Mouse (Mus musculus) embryonic facial prominence, embryonic 10.5 days (tissue): ENCODE measurements around the gene R3hdm4. TPM values are rescaled to one million over a fixed set of nuclear protein-coding genes. Genes with fewer than 3 reads are reported as not detected.
"Not testable (repeated sequence)": the region's sequence is repeated elsewhere in the genome, so short reads cannot be mapped to it uniquely, and the experiment has no call there.

Experiments used
- DNase-seq: peaks from one replicate; pipeline ENCODE4 v3.0.0-alpha.2; 2017; ENCODE audit warnings: low spot score
- H3K27ac ChIP-seq: fragments of 300-500 bp; sonication (generic); replicated peaks from 2 replicates; pipeline ENCODE4 v1.5.1; 2016; ENCODE audit warnings: mild to moderate bottlenecking
- H3K27me3 ChIP-seq: fragments of 300-500 bp; sonication (generic); replicated peaks from 2 replicates; pipeline ENCODE4 v1.6.1; 2016; ENCODE audit warnings: low read depth, mild to moderate bottlenecking; ENCODE audit not compliant: poor library complexity, severe bottlenecking
- H3K36me3 ChIP-seq: fragments of 300-500 bp; sonication (generic); replicated peaks from 2 replicates; pipeline ENCODE4 v1.6.1; 2016; ENCODE audit warnings: mild to moderate bottlenecking, moderate library complexity
- H3K4me1 ChIP-seq: fragments of 300-500 bp; sonication (generic); 2 replicates; pipeline ENCODE4 v1.6.1; 2016
- H3K4me3 ChIP-seq: fragments of 300-500 bp; sonication (generic); 2 replicates; pipeline ENCODE4 v1.5.1; 2016; ENCODE audit warnings: mild to moderate bottlenecking, moderate library complexity
- H3K9me3 ChIP-seq: fragments of 300-500 bp; sonication (generic); 2 replicates; pipeline ENCODE4 v1.6.1; 2016; ENCODE audit warnings: mild to moderate bottlenecking
- WGBS: fragments of 180-500 bp; shearing (Covaris S2); methylation state at CpG from one replicate; pipeline ENCODE4 v1.1.7; 2016; 5-methylcytosine and 5-hydroxymethylcytosine counted together
- polyA plus RNA-seq: library from polyadenylated mRNA; unstranded; fragments of >200 nt; fragmentation: Nextera tagmentation; extraction: Ambion mirVana; gene quantifications from 2 replicates; pipeline ENCODE4 v1.2.1, GENCODE M21; 2016

R3hdm4 gene
- polyA plus RNA-seq, 1 experiment from 2014 or later, result 136 TPM

- H3K27ac ChIP-seq, result no peak overlapping the region
- DNase-seq, result no peak
- H3K4me3 ChIP-seq, result peak overlapping the region; percentile 78; the same call in 1 of the 2 replicates
- peaks cover 20% of the 10 kb centered on the region for H3K27me3 ChIP-seq
- H3K36me3 ChIP-seq, result peaks cover 71% of the 10 kb centered on the region
- 92% methylated on average over 9 of the region's 9 CpGs for WGBS
- peaks cover 23% of the 10 kb centered on the region for H3K4me1 ChIP-seq
- no peaks in the 10 kb centered on the region for H3K9me3 ChIP-seq
These were observed 14.3 kb downstream of the R3hdm4 start for GRCm38 (mm10) chr10:79906712-79907111.

GRCm38 (mm10) chr10:79900951-79901410 is 20.0 kb downstream of the R3hdm4 start:
- no peak overlapping the region for H3K27ac ChIP-seq
- H3K4me1 ChIP-seq, result peaks cover 29% of the 10 kb centered on the region
- peak; percentile 40 for DNase-seq
- peaks cover 99% of the 10 kb centered on the region for H3K36me3 ChIP-seq
- peaks cover 54% of the 10 kb centered on the region for H3K27me3 ChIP-seq
- no peak overlapping the region for H3K4me3 ChIP-seq
- no peaks in the 10 kb centered on the region for H3K9me3 ChIP-seq
- 23% methylated on average over 2 of the region's 2 CpGs for WGBS

- 51% methylated on average over 20 of the region's 20 CpGs for WGBS
- H3K4me1 ChIP-seq, result peaks cover 34% of the 10 kb centered on the region
- H3K36me3 ChIP-seq, result peaks cover 86% of the 10 kb centered on the region
- H3K9me3 ChIP-seq, result no peaks in the 10 kb centered on the region
- no peak overlapping the region for H3K27ac ChIP-seq
- H3K4me3 ChIP-seq, result peak overlapping the region; percentile 32; the same call in 1 of the 2 replicates
- peaks cover 52% of the 10 kb centered on the region for H3K27me3 ChIP-seq
- DNase-seq, result peak; percentile 56
These were observed 23.4 kb downstream of the R3hdm4 start for GRCm38 (mm10) chr10:79897316-79898245.

GRCm38 (mm10) chr10:79896814-79897213 is 24.2 kb downstream of the R3hdm4 start:
- H3K27me3 ChIP-seq, result peaks cover 46% of the 10 kb centered on the region
- peaks cover 78% of the 10 kb centered on the region for H3K36me3 ChIP-seq
- H3K9me3 ChIP-seq, result no peaks in the 10 kb centered on the region
- H3K4me3 ChIP-seq, result no peak overlapping the region
- WGBS, result 86% methylated on average over 13 of the region's 13 CpGs
- DNase-seq, result no peak
- no peak overlapping the region for H3K27ac ChIP-seq
- H3K4me1 ChIP-seq, result peaks cover 34% of the 10 kb centered on the region

- Histone ChIP-seq H3K36me3 (peaks cover 73% of the 10 kb centered on the region), H3K4me3 (no peak overlapping the region), H3K4me1 (peaks cover 31% of the 10 kb centered on the region), H3K27ac (no peak overlapping the region), H3K9me3 (no peaks in the 10 kb centered on the region), H3K27me3 (peaks cover 50% of the 10 kb centered on the region)
- WGBS, result 93% methylated on average over 16 of the region's 16 CpGs
- no peak for DNase-seq
These were observed 24.7 kb downstream of the R3hdm4 start for GRCm38 (mm10) chr10:79896306-79896705.

GRCm38 (mm10) chr10:79892451-79893118 is 28.4 kb downstream of the R3hdm4 start:
- not testable (repeated sequence) for H3K27ac ChIP-seq, H3K4me3 ChIP-seq, H3K9me3 ChIP-seq
- WGBS, result 44% methylated on average over 22 of the region's 22 CpGs
- Histone ChIP-seq H3K27me3 (peaks cover 36% of the 10 kb centered on the region), H3K36me3 (peaks cover 36% of the 10 kb centered on the region), H3K4me1 (peaks cover 14% of the 10 kb centered on the region)
- DNase-seq, result peak; percentile 88

DNA sequence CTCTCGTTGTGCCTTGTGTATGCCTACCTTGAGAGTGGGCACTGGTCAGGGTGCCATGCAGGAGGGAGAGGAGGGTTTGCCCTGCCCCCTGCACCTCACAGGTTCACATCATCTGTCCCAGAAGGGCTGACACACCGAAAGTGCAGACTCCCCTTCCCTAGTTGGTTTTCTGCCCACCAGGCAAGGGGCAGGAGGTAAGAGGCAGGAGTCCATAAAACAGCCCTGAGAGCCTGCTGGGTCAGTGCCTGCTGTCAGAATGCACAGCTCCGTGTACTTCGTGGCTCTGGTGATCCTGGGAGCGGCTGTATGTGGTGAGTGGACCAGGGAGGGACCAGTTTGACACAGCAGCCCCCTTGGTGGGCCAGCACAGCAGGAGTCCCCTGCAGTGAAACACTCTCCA is 30.3 kb downstream of the R3hdm4 start, which contains the start of gene Cfd:
Gene Cfd (plus strand): TSS at position 184 of the 400 bp plus-strand sequence.
- H3K4me3 ChIP-seq, result no peak within 1 kb of the TSS
- WGBS, result 48% methylated on average over 5 of the region's 5 CpGs

GRCm38 (mm10) chr10:79889386-79889785 is 31.6 kb downstream of the R3hdm4 start:
- Histone ChIP-seq H3K27me3 (peaks cover 30% of the 10 kb centered on the region), H3K36me3 (peaks cover 4% of the 10 kb centered on the region), H3K4me3 (no peak overlapping the region), H3K9me3 (no peaks in the 10 kb centered on the region), H3K4me1 (peaks cover 5% of the 10 kb centered on the region; the same call in 1 of the 2 replicates), H3K27ac (no peak overlapping the region)
- no peak for DNase-seq
- 84% methylated on average over 2 of the region's 2 CpGs for WGBS

More for the DNA sequence above, 30.3 kb downstream of the R3hdm4 start, which contains the start of gene Cfd:
- H3K27me3 ChIP-seq, result peaks cover 35% of the 10 kb centered on the region
- no peak for DNase-seq
- H3K36me3 ChIP-seq, result peaks cover 17% of the 10 kb centered on the region
- H3K4me1 ChIP-seq, result peaks cover 5% of the 10 kb centered on the region; the same call in 1 of the 2 replicates
- no peaks in the 10 kb centered on the region for H3K9me3 ChIP-seq
- H3K27ac ChIP-seq, result 0 out of 2 replicates have a peak within 1 kb of the TSS, but pooled peaks have one; percentile 1

- no peaks in the 10 kb centered on the region for H3K9me3 ChIP-seq
- H3K36me3 ChIP-seq, result no peaks in the 10 kb centered on the region
- H3K4me1 ChIP-seq, result peaks cover 22% of the 10 kb centered on the region
- H3K27me3 ChIP-seq, result peaks cover 52% of the 10 kb centered on the region
- H3K27ac ChIP-seq, result no peak overlapping the region
- WGBS, result 76% methylated on average over 8 of the region's 8 CpGs
- H3K4me3 ChIP-seq, result no peak overlapping the region
- DNase-seq, result no peak
These were observed 34.4 kb downstream of the R3hdm4 start for GRCm38 (mm10) chr10:79886611-79887010.

GRCm38 (mm10) chr10:79886054-79886453 is 35.0 kb downstream of the R3hdm4 start, which contains the start of gene Elane:
TSS of gene Elane (plus strand) at chr10:79886247.
- 88% methylated on average over 6 of the region's 6 CpGs for WGBS
- no peak within 1 kb of the TSS for H3K27ac ChIP-seq

DNA sequence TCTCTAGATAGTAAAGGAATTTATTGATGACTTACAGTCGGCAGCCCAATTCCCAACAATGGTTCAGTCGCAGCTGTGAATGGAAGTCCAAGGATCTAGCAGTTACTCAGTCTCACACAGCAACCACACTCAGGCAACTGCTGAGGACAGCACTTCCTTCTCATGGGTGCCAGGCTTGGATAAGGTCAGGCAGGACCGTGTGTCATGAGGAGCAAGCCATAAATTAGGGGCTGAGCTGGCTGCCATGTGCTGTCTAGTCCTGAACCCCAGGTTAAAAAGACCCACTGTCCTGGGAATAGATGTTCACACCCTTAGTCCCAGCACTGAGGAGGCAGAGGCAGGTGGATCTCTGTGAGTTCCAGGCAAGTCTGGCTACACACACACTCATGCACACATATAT is 36.1 kb downstream of the R3hdm4 start:
- Histone ChIP-seq H3K27me3 (peaks cover 58% of the 10 kb centered on the region), H3K4me1 (peaks cover 32% of the 10 kb centered on the region)
- H3K27ac ChIP-seq, H3K36me3 ChIP-seq, H3K9me3 ChIP-seq, DNase-seq, H3K4me3 ChIP-seq: not testable (repeated sequence)
- WGBS, result 77% methylated on average over 3 of the region's 3 CpGs

More at GRCm38 (mm10) chr10:79886054-79886453, 35.0 kb downstream of the R3hdm4 start, which contains the start of gene Elane:
- H3K4me3 ChIP-seq, result no peak within 1 kb of the TSS
- H3K36me3 ChIP-seq, result no peaks in the 10 kb centered on the region
- DNase-seq, result no peak
- H3K27me3 ChIP-seq, result peaks cover 52% of the 10 kb centered on the region
- H3K9me3 ChIP-seq, result no peaks in the 10 kb centered on the region
- H3K4me1 ChIP-seq, result peaks cover 24% of the 10 kb centered on the region

- Histone ChIP-seq H3K4me3 (no peak overlapping the region), H3K9me3 (no peaks in the 10 kb centered on the region), H3K36me3 (no peaks in the 10 kb centered on the region), H3K4me1 (peaks cover 37% of the 10 kb centered on the region), H3K27me3 (peaks cover 62% of the 10 kb centered on the region), H3K27ac (no peak overlapping the region)
- 78% methylated on average over 4 of the region's 4 CpGs for WGBS
- DNase-seq, result no peak
These were observed 36.6 kb downstream of the R3hdm4 start for GRCm38 (mm10) chr10:79884446-79884845.
